Comparison of ENCODE assay signal across 1 mouse cellular context in genomic region chr10:121374693-121375620, GRCm38 (mm10).
A peak's percentile ranks its signal among the peaks of the same experiment; 100 is the strongest.
TF ChIP-seq lines count a peak whose summit lies in the region.

No protein-coding gene starts in this region.

TF ChIP-seq in CH12.LX, 34 proteins besides CTCF, POLR2A, EP300 and RAD21 (continued from another document):
- TF ChIP-seq SIN3A (IDR thresholded peaks at IDR 0.05; ENCODE audit: low read length): peak; percentile 99
- peak; percentile 97 for TF ChIP-seq CHD2 (IDR thresholded peaks at IDR 0.05; ENCODE audit: low read length)
- peak; percentile 91 for TF ChIP-seq MAX (IDR thresholded peaks at IDR 0.05; ENCODE audit: low read length)
- peak; percentile 57; the same call in 1 of the 2 replicates for TF ChIP-seq TBP (conservative IDR thresholded peaks at IDR 0.05; ENCODE audit: low read depth, low read length)
- TF ChIP-seq ZNF384 (IDR thresholded peaks at IDR 0.05; ENCODE audit: low read depth, low read length): peak; percentile 8; the same call in 1 of the 2 replicates
- TF ChIP-seq ZC3H11A (IDR thresholded peaks at IDR 0.05; ENCODE audit: low read depth, low read length): no peak
- peak; percentile 5; the same call in 1 of the 2 replicates for TF ChIP-seq SMC3 (IDR thresholded peaks at IDR 0.05; ENCODE audit: low read depth, low read length)
- no peak for TF ChIP-seq NRF1 (IDR thresholded peaks at IDR 0.05; ENCODE audit: low read depth, low read length)
- TF ChIP-seq MYC (IDR thresholded peaks at IDR 0.05; ENCODE audit: low read depth, low read length): peak; percentile 83; the same call in 1 of the 2 replicates
- no peak for TF ChIP-seq PAX5 (IDR thresholded peaks at IDR 0.05; ENCODE audit: low read length)
- TF ChIP-seq ELF1 (IDR thresholded peaks at IDR 0.05; ENCODE audit: low read depth, low read length): peak; percentile 45
- TF ChIP-seq CHD1 (IDR thresholded peaks at IDR 0.05; ENCODE audit: low read depth, low read length): peak; percentile 33; the same call in 1 of the 2 replicates
- TF ChIP-seq USF2 (conservative IDR thresholded peaks at IDR 0.05; ENCODE audit: low read depth, low read length): no peak
- peak; percentile 95 for TF ChIP-seq MEF2A (IDR thresholded peaks at IDR 0.05; ENCODE audit: borderline replicate concordance, low read depth, low read length)
- TF ChIP-seq JUN (IDR thresholded peaks at IDR 0.05; ENCODE audit: insufficient read depth, low read depth, low read length): peak; percentile 60; the same call in 1 of the 2 replicates
- peak; percentile 91 for TF ChIP-seq MXI1 (IDR thresholded peaks at IDR 0.05; ENCODE audit: low read depth, low read length)
- TF ChIP-seq ZMIZ1 (IDR thresholded peaks at IDR 0.05; ENCODE audit: low read depth, low read length): peak; percentile 55
- peak; percentile 99 for TF ChIP-seq BHLHE40 (IDR thresholded peaks at IDR 0.05; ENCODE audit: low read depth, low read length)
